Mouse (Mus musculus): ENCODE measurements around the gene Fry.
A peak's percentile ranks its signal among the peaks of the same experiment; 100 is the strongest.

Gene Fry

DNA sequence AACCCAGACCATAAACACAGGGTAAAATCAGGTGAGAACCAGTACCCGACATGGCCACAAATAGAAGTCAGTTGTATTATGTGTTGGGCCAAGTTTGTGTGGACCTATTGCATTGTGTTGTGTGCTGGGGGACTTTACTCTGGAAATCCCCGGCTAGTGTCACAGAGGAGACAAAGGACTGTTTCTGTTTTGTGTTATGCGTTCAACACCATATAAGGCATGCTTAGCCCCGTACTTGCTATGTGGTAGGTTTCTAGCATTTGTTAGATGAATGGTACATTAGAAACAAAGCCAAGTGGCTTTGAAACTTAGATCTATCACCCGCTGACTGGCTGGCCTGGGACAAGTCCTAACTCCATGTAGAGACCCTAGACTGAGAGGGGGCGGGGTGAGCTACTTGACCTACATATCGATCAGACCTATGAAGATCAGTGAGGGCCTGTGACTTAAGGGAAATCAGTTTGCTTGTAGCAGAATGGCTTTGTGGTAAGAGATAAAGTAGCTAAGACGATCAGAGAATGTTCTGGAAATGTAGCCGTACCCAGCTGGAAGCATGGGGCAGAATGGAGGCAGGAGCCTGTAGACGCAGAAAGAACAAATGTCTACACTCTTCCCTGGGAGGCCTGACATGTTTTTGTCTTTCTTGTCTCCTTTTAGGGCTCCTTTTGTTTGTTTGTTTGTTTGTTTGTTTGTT is 105.2 kb downstream of the Fry start:
- DNase-seq (ENCODE audit: low read depth, low spot score) = no peak

DNA sequence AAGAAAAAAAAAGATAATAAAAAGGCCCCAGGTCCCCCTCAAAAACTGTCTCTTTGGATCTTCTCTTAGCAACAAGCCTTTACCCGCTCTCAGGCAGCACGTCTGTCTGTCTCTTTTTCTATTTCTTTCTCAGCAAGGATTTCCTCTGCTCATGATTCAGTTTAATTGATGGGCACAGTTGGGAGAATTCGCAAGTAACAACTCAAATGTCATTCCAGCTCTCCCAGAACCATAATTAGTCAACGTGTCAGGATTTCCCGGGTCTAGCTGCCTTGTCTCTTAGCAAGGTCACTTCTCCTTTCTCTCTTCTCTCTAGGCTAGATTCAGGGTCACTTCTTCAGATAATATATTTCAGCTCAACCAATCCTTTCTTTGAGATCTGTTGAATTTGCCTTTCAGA is 110.6 kb downstream of the Fry start:
- no peak for DNase-seq (ENCODE audit: low read depth, low spot score)

DNA sequence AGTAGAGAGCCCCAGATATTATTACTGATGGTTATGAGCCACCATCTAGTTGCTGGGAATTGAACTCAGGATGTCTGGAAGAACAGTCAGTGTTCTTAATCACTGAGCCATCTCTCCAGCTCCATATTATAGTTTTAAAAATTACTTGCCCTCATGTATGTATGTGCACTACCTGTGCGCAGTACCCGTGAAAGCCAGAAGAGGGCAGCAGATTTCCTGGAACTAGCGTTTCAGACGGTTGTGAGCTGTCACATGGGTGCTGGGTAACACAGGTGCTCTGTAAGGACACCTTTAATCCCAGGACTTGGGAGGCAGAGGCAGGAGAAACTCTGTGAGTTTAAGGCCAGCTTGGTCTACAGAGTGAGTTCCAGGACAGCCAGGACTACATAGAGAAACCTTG is 111.3 kb downstream of the Fry start:
- peak; percentile 58 for DNase-seq (ENCODE audit: low read depth, low spot score)

DNA sequence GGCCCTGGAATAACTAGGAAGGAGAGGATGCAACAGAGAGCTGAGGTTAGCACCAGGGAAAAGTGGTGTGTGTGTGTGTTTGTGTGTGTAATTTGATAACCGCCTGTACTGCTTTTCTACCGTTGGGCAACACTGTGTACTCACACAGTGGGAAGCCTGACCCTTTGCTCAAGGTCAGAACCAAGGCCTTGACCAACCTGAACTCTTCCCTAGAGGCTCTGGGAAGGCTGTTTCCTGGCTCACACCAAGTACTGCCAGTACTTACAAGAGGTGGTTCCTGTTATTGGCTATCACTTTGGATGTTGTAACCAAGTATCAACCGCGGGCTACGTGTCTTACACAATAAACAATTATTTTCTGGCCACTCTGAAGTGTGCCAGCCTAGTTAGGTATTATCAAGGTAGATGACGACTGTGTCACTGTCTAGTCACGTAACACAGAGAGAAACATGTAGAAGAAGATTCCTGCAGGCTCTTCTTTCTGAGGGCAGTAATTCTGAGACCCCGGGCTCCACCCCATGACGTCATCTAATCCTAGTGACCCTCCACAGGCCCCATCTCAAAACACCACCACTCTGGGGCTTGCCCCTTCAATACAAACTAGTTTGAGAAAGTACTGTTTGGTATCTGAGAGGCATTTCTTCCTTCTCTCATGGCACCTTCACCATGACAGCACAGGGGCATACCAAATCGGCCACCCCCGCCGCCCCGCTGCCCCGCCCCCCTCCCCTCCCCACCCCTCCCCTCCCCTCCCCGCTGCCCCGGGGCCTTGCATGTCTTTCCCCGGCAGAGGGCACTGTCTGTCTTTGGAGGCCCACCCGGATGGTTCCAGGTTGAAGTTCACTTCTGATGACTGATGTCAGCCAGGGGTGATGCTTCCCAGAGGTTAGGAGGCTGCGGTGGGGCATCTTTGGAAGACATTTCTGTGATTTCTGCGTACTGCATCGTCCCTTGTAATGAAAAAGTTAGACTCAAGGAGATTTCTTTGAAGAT is 114.0 kb downstream of the Fry start:
- DNase-seq (ENCODE audit: low read depth, low spot score) = peak; percentile 59

DNA sequence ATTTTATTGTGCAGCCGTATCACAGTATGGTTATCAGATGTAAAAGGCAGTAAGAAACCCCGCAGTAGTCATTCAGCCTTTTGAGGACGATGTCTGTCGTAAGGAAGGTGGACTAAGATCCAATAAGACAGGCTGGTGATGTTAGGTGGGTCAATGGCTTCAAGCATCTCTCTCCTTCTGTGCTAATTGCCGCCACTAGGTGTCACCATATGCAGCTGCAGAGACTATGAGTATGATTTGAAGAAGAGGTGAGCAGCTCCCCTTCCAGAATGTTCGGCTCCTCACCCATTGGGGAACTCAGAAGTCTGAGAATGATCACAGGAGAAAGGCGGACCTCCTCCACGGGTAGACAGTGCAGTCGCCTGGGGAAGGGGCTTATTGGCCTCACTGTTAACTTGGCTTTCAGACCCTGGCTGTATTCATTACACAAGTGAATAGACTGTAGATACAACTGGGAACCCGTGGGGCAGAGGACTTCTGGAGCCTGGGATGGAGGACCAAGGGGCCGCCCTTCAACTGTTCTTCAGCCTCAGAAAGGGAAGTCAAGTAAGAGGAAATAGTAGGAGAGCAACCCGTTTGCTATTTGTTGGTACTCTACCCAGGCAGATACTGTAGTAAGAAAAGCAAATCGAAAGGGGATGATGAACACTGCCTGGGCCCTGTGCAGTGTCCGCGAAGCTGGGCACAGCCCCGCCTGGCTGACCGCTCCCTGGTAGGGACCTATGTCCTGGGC is 114.9 kb downstream of the Fry start:
- peak; percentile 78 for DNase-seq (ENCODE audit: low read depth, low spot score)

DNA sequence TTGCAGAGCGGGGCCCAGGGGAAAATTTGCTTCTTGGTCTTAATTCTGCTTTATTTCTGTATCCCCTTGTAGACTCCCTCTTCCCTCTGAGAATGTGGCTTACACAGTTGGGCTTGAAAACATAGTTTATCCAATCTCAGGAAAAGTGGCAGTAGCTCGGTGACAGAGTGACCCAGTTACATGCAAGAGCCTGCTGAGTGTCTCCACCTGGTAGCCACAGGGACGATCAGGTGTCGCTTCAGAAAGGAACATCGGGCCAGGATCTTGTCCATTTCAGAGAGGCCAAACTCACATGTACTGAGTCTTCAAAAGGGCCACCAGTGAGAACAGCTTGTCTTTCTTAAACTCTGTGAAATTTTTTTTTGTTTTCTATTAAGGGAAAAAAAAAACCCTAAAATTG is 117.5 kb downstream of the Fry start:
- DNase-seq (ENCODE audit: low read depth, low spot score) = no peak

- DNase-seq (ENCODE audit: low read depth, low spot score) = peak; percentile 45
Measured at GRCm38 (mm10) chr5:150236597-150236996, 118.2 kb downstream of the Fry start.

GRCm38 (mm10) chr5:150241638-150242037 is 123.2 kb downstream of the Fry start:
- DNase-seq (ENCODE audit: low read depth, low spot score) = no peak

DNA sequence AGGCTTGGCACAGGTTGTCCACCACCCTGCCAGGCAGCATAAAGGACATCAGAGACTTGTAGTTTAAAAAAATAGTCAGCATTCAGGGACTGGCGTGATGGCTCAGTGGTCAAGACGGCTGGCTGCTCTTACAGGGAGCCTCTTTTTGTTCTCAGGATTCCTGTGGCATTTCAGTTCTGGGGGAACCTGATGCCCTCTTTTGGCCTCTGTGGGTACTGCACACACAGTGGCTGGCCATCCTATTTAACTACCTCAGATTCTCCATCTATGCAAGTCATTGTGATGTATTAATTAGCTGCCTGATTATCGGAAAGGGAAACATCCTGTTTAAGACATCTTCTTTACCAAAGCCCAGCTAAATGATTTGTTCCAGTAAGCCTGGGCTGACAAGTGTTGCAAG is 128.3 kb downstream of the Fry start:
- DNase-seq (ENCODE audit: low read depth, low spot score) = peak; percentile 66

DNA sequence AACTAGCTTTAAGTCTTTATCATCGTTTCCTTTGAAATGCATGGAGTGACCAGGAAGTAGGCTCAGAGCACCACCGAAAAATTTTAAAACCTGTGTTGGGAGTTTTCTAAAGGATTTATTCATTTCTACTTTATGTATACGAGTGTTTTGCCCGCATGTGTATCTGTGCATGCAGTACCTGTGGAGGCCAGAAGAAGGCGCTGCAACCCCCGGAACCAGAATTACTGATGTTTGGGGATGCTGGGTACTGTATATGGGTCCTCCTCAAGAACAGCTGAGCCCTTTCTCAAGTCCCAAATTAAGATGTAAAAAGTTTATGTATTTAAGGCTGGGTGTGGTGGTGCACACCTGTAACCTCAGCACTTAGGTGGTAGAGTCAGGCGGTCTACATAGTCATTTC is 139.3 kb downstream of the Fry start:
- peak; percentile 20 for DNase-seq (ENCODE audit: low read depth, low spot score)

- peak; percentile 27 for DNase-seq (ENCODE audit: low read depth, low spot score)
Measured at GRCm38 (mm10) chr5:150259191-150260053, 141.0 kb downstream of the Fry start.

- no peak for DNase-seq (ENCODE audit: low read depth, low spot score)
Measured at GRCm38 (mm10) chr5:150260054-150260386, 141.6 kb downstream of the Fry start.

DNA sequence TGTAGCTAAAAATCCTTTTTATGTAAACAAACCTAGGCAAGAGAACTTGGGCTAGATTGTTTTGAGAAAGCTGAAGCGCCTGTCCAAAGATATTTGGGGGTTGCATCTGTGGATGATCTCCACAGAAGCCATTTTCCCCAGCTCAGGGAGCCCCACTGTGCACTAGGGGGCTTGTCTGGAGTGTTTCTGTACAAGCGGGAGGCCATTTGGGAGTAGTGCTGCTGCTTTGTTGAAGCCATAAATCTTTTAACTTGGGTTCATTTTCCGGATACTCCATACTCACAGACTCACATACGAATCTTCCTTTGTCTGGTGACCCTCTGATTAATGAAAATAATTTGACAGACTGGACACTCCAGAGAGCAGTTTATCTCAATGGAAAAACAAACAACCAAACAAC is 142.9 kb downstream of the Fry start:
- no peak for DNase-seq (ENCODE audit: low read depth, low spot score)

DNA sequence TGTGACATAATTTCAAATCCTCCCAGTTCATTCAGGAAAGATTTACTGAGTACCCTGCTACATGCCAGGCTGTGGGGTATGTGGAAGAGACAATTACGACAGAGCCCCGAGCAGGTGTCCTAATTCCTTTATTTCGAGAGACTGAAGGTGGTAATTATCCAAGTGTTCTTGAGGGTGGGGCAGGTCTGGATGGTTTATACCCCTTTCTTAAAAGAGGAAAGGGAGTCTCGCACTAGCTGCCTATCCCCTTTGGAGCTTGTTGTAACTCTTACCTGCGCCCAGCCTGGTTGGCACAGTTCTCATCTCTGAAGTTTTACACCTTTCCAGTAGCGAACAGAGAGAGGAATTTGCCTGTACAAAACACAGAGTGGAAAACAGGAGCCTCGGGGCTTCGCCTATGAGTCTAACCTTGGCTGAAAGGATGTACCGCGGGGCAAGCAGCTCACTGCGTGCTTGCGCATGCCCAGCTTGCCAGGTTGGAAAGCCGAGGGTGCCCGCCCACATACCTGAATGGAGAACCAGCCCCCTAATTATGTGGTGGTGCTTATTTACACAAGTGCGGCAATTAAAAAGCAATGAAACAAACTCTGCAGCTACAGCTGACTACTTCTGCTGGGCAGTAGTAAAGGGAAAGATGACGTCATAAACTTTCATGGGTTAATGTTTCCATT is 143.7 kb downstream of the Fry start:
- DNase-seq (ENCODE audit: low read depth, low spot score) = no peak

GRCm38 (mm10) chr5:150262717-150263103 is 144.3 kb downstream of the Fry start:
- DNase-seq (ENCODE audit: low read depth, low spot score) = no peak

DNA sequence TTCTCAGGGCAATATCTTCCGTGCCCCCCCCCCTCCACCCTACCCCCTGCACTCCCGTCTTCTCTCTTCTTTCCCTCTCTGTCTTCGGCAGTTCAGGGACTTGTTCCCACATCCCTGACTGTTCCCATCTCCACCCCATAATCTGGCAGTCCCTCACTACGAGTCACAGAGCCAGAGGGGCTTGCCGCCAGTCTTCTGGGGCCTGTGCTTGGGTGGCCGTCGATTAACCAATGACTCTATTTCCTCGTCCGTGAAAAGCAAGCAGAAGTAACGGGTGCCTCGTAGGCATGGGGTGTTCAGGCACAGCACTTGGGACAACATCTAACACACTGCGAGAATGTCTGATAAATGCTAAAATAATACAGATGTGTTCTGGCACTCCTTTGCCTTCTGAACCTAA is 144.7 kb downstream of the Fry start:
- DNase-seq (ENCODE audit: low read depth, low spot score) = no peak

DNA sequence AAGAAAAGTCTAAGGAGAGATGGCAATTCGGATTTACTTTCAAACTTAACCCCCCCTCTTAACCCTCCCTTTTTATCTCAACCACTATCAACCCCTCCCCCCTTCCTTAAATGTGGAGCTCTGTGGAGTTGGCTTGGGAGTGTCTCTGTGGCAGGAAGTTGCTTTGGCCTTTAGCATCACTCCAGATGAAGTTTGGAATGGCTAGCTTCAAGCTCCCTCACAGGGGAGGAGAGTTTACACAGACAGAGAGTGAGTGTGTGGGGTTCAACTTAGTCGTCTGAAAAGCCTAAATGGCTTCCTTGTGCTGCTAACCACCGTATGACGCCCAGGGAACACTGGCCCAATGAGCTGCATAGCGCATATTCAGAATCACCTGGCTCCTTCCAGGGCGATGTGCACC is 145.2 kb downstream of the Fry start:
- DNase-seq (ENCODE audit: low read depth, low spot score) = no peak

- DNase-seq (ENCODE audit: low read depth, low spot score) = no peak
Measured at GRCm38 (mm10) chr5:150265005-150265404, 146.6 kb downstream of the Fry start.

DNA sequence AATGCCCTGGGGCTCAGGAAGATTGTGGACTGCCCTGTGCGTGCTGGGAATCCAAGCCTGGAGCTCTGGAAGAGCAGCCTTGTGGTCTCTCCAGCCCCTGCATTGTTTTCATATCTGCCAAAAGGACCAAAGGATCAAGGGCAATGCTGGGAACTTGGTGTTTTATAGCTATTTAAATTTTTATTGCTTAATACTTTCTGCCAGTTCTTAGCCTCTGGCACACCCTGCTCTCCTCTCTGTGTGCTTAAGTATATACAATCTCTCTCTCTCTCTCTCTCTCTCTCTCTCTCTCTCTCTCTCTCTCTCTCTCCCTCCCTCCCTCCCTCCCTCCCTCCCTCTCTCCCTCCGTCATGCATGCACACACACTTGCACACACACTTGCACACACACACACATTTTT is 147.5 kb downstream of the Fry start:
- DNase-seq (ENCODE audit: low read depth, low spot score) = no peak

DNA sequence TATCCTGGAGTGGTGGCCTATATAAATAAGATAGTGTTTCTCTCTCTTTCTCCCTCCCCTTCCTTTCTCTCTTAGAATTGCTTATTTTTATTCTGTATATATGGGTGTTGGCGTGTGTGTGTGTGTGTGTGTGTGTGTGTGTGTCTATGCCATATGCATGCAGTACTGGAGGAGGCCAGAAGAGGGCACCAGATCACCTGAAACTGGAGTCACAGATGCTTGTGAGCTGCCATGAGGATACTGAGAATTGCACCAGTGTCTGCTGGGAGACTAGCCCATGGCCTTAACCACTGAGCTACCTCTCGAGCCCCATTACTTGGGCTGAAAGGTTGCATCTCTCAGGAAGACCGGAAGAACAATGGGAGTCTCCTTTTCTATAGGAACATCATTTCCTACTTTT is 149.8 kb downstream of the Fry start:
- DNase-seq (ENCODE audit: low read depth, low spot score) = peak; percentile 67

GRCm38 (mm10) chr5:150270468-150270867 is 152.0 kb downstream of the Fry start:
- DNase-seq (ENCODE audit: low read depth, low spot score) = no peak

All from ES-CJ7 (cell line).